Mouse (Mus musculus): ENCODE measurements around the gene Vash1.

Vash1 gene

DNA sequence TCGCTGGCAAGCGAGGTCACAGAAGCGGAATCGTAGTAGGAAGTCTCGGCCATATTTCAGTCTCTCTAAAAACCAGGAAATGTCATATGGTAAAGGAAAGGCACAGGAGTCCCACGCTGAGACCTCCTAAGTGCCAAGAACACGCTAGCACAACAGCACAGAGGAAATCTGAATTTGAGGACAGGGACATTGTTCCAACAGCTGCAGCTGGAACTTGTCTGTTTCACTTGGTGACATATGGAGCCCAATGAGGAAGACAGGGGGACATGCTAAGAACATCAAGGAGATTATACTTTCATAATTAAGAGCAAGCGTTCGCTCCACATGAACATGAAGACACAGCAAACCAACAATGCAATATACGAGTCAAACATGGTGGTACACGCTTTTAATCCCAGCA, 38.5 kb downstream of the Vash1 start:
- no peak for DNase-seq (ENCODE audit: low spot score in 2 of 2)

GRCm38 (mm10) chr12:86719961-86720639, 41.6 kb downstream of the Vash1 start:
- DNase-seq (ENCODE audit: low spot score in 2 of 2), result no peak

- no peak for DNase-seq (ENCODE audit: low spot score in 2 of 2)
These were observed 43.0 kb downstream of the Vash1 start for GRCm38 (mm10) chr12:86721453-86721852.

DNA sequence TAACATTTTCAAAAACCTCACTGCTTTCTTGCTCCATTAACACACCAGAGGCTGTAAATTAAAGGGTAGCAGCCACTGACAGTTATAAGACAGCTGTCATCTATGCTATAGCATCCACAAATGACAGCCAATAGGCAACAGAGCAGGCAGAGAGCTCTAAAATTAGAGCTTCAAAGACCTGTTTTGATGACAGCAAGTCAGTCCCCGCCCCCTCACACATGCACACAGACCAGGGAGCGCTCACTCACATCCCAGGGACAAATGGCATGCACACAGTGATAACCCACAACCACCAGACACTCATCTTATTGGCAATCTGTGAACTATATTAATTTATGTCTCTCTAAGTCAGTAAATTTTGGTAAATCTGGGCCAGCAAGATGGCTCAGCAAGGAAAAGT, 45.8 kb downstream of the Vash1 start:
- DNase-seq (ENCODE audit: low spot score in 2 of 2), result no peak

DNA sequence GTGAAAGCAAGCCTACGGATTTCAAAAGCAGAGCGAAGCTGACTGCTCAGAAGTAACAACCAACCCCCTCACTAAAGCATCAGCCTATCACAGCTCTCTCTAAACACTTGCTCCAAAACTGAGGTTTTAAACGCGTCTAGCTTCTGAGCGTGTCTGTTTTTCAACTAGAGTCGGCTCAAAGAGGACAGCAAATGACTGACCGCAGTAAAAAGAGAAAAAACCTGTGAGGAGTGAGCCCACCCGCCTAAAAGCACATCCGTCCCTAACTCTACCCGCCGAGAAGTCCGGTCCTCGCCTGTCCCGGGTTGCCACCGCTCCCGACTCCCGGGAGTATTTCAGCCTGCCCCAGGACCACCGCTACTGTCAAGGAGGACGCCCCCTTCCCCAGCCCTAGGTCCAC, 47.2 kb downstream of the Vash1 start:
- DNase-seq (ENCODE audit: low spot score in 2 of 2), result no peak

DNA sequence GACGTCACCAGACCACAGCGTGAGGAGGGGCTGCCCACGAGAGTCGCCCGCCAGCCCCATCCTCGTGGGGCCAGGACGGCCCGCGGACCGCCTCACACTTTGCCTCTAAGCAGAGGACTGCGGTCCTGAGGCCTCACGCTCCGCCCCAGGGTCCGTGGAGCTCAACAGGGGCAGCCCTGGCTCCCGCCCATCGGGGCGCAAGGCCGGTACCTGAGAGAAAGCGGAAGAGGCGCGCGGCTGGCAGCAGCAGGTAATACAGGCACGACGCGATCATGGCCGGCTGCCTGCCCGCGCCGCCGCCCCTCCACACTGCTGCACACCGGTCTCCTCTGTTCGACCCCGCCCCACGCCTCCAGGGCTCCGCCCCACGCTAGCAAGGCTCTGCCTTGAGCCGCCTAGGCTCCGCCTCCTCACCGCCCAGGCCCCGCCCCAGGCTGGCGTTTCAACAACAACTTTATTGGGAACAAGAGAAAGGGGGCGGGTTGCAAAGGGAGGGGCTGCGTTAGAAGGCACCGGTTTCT, 47.7 kb downstream of the Vash1 start, which contains the start of gene Angel1:
TSS of gene Angel1 (minus strand) at position 341 of the 521 bp plus-strand sequence.
- DNase-seq (ENCODE audit: low spot score in 2 of 2), result peak; percentile 92 to 93

DNA sequence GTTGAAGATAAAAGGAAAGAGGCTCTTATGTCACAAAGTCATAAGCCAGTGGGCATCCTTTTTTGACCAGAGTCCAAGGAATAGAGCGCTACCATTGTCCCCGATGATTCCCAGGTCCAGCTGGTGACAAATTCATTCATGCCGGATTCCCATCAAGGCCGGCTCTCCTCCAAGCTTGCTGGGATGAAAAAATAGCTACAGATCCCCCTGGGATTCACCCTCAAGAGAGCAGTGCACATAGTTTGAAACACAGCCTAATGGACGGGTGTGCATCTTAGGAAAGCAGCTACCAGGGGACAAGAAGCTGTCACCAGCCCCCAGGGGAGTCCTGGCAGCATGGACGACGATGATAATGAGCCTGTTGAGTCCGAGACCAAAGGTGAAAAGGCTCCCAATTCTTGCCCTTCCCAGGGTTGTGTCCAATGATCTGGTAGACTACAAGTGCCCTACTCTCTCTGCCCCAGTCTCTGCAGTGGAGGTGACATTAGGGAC, 55.9 kb downstream of the Vash1 start, which contains the start of gene Lrrc74a:
TSS of gene Lrrc74a (plus strand) at position 51 of the 492 bp plus-strand sequence.
- no peak for DNase-seq (ENCODE audit: low spot score in 2 of 2)
